Mouse (Mus musculus): ENCODE results near the gene Alox5. TPM values are rescaled to one million over a fixed set of nuclear protein-coding genes. Genes with fewer than 3 reads are reported as not detected.

The Alox5 gene
- 14.9 and 20.7 TPM in 2 replicates for polyA plus RNA-seq (2015; fragmentation: Nextera tagmentation; extraction: Ambion mirVana)

GRCm38 (mm10) chr6:116460544-116461283 is at the start of gene Alox5:
TSS of gene Alox5 (minus strand) at chr6:116461178.

GRCm38 (mm10) chr6:116506302-116507003 is 45.5 kb upstream of the Alox5 start, which contains the start of gene Olfr212:
TSS of gene Olfr212 (plus strand) at chr6:116506516.

DNA sequence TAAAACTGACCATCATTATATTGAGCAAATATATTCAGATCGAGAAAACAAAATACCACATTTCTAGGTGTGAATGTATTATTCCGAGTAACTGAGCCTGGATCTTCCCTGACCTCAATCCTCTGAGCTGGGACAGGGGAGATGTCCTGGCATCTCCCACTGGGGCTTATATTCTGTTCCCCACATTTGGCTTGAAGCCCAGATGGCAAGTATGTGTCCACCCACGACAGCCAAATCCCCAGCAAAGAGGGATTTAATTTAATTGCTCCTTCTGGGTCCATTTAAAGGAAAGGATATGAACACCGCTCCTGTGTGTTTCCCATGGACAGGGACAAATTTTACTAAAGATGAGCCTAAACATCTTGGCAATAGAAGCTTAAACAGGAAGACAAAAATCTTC is 27.8 kb upstream of the Alox5 start, which contains the start of gene Olfr211:
Gene Olfr211, plus strand, starts transcription at position 301 of the 400 bp plus-strand sequence.

Other genes starting within 250 kb of the Alox5 start
- 8.0 and 8.1 TPM in 2 replicates for gene Zfand4, start 197.0 kb downstream of the Alox5 start, polyA plus RNA-seq (2015; fragmentation: Nextera tagmentation; extraction: Ambion mirVana)
- 71.9 and 76.1 TPM in 2 replicates for gene March8, start 123.2 kb downstream of the Alox5 start, polyA plus RNA-seq (2015; fragmentation: Nextera tagmentation; extraction: Ambion mirVana)
- gene Olfr211, start 27.9 kb upstream of the Alox5 start, polyA plus RNA-seq (2015; fragmentation: Nextera tagmentation; extraction: Ambion mirVana), result not detected in 2 replicates
- not detected in 2 replicates for gene Olfr212, start 45.3 kb upstream of the Alox5 start, polyA plus RNA-seq (2015; fragmentation: Nextera tagmentation; extraction: Ambion mirVana)
- not detected in 2 replicates for gene Olfr213, start 77.3 kb upstream of the Alox5 start, polyA plus RNA-seq (2015; fragmentation: Nextera tagmentation; extraction: Ambion mirVana)
- 0.44 and 0.46 TPM in 2 replicates for gene Gm5580, start 90.0 kb upstream of the Alox5 start, polyA plus RNA-seq (2015; fragmentation: Nextera tagmentation; extraction: Ambion mirVana)
- gene Olfr214, start 93.1 kb upstream of the Alox5 start, polyA plus RNA-seq (2015; fragmentation: Nextera tagmentation; extraction: Ambion mirVana), result not detected in 2 replicates
- gene Olfr215, start 123.0 kb upstream of the Alox5 start, polyA plus RNA-seq (2015; fragmentation: Nextera tagmentation; extraction: Ambion mirVana), result not detected in 2 replicates
- 26.8 and 37.4 TPM in 2 replicates for gene Zfp422, start 167.8 kb upstream of the Alox5 start, polyA plus RNA-seq (2015; fragmentation: Nextera tagmentation; extraction: Ambion mirVana)
- gene Depp1, start 189.4 kb upstream of the Alox5 start, polyA plus RNA-seq (2015; fragmentation: Nextera tagmentation; extraction: Ambion mirVana), result 6.7 and 7.2 TPM in 2 replicates
- 9.6 and 12.2 TPM in 2 replicates for gene Rassf4, start 212.8 kb upstream of the Alox5 start, polyA plus RNA-seq (2015; fragmentation: Nextera tagmentation; extraction: Ambion mirVana)

Data from spleen, postnatal 0 days (tissue).